Mouse (Mus musculus) limb, embryonic 14.5 days (tissue): ENCODE results near the gene Armc3. TPM values are rescaled to one million over a fixed set of nuclear protein-coding genes. Genes with fewer than 3 reads are reported as not detected.

Experiments used
- ATAC-seq: fragments of 200-750 bp; cut with Nextera tagmentation; 2 replicates; pipeline ENCODE4 v1.8.0; 2017; ENCODE audit warnings: low read depth, moderate number of reproducible peaks, moderate TSS enrichment; ENCODE audit not compliant: low FRiP score
- DNase-seq: peaks from one replicate; pipeline ENCODE4 v3.0.0-alpha.2; 2015; ENCODE audit warnings: low spot score
- H3K27ac ChIP-seq: fragments of 300-500 bp; sonication (generic); replicated peaks from 2 replicates; pipeline ENCODE4 v1.5.1; 2014; ENCODE audit warnings: low read depth, mild to moderate bottlenecking, low read length, moderate library complexity, mixed read lengths
- H3K27me3 ChIP-seq: fragments of 300-500 bp; sonication (generic); 2 replicates; pipeline ENCODE4 v1.6.1; 2014; ENCODE audit warnings: low read length, mixed read lengths; ENCODE audit not compliant: control insufficient read depth, insufficient read depth
- H3K36me3 ChIP-seq: fragments of 300-500 bp; sonication (generic); 2 replicates; pipeline ENCODE4 v1.6.1; 2014; ENCODE audit warnings: mild to moderate bottlenecking, low read length, moderate library complexity, mixed read lengths; ENCODE audit not compliant: control insufficient read depth, insufficient read depth
- H3K4me1 ChIP-seq: fragments of 300-500 bp; sonication (generic); 2 replicates; pipeline ENCODE4 v1.6.1; 2014; ENCODE audit warnings: antibody characterized with exemption, low read length, mixed read lengths; ENCODE audit not compliant: control insufficient read depth, insufficient read depth
- H3K4me2 ChIP-seq: fragments of 300-500 bp; sonication (generic); replicated peaks from 2 replicates; pipeline ENCODE4 v1.6.1; 2014; ENCODE audit warnings: low read depth, mild to moderate bottlenecking, low read length, moderate library complexity; ENCODE audit not compliant: severe bottlenecking
- H3K4me3 ChIP-seq: fragments of 300-500 bp; sonication (generic); replicated peaks from 2 replicates; pipeline ENCODE4 v1.5.1; 2014; ENCODE audit warnings: low read length
- H3K9ac ChIP-seq: fragments of 300-500 bp; sonication (generic); 2 replicates; pipeline ENCODE4 v1.6.1; 2014; ENCODE audit warnings: mild to moderate bottlenecking, low read depth, low read length, moderate library complexity; ENCODE audit not compliant: severe bottlenecking
- H3K9me3 ChIP-seq: fragments of 300-500 bp; sonication (generic); 2 replicates; pipeline ENCODE4 v1.6.1; 2016; ENCODE audit warnings: low read length; ENCODE audit not compliant: control insufficient read depth
- POLR2A ChIP-seq: fragments of 200-500 bp; IDR thresholded peaks from 2 replicates; pipeline ENCODE4 v1.8.0; 2012; ENCODE audit warnings: inconsistent platforms, mild to moderate bottlenecking, moderate library complexity, borderline replicate concordance; ENCODE audit not compliant: insufficient read depth, insufficient read length; ENCODE audit errors: extremely low read depth
- WGBS: fragments of 180-500 bp; shearing (Covaris S2); extraction: QIAGEN DNeasy Blood & Tissue Kit; methylation state at CpG from one replicate; pipeline ENCODE4 v1.1.7; 2014; 5-methylcytosine and 5-hydroxymethylcytosine counted together
- polyA plus RNA-seq, 2 experiments: library from polyadenylated mRNA; depleted of rRNA in 1 of 2; stranded (reverse) in 1 of 2; unstranded in 1 of 2; fragments of >200 nt; fragmentation: Nextera tagmentation in 1 of 2; extraction: Ambion mirVana in 1 of 2; gene quantifications; 2 replicates each; pipeline versions ENCODE4 v1.2.1 to v1.2.3; 2012 to 2014

Armc3 gene
- polyA plus RNA-seq, 2 experiments = 0.08 TPM; not detected in 1

- no peaks in the 10 kb centered on the region for H3K9me3 ChIP-seq
- no peak overlapping the region for H3K4me3 ChIP-seq
- H3K27me3 ChIP-seq = no peaks in the 10 kb centered on the region
- H3K9ac ChIP-seq = no peak overlapping the region
- H3K4me2 ChIP-seq = no peak overlapping the region
- no peaks in the 10 kb centered on the region for H3K4me1 ChIP-seq
- DNase-seq = no peak
- H3K36me3 ChIP-seq = no peaks in the 10 kb centered on the region
- no peak overlapping the region for H3K27ac ChIP-seq
- ATAC-seq = no peak
- 89% methylated on average over 5 of the region's 5 CpGs for WGBS
- no peak for TF ChIP-seq POLR2A
Observed at GRCm38 (mm10) chr2:19350167-19350566, 151.1 kb downstream of the Armc3 start.

- no peaks in the 10 kb centered on the region for H3K9me3 ChIP-seq
Observed at GRCm38 (mm10) chr2:19351615-19352253, 152.6 kb downstream of the Armc3 start.

GRCm38 (mm10) chr2:19353158-19353557, 154.1 kb downstream of the Armc3 start:
- DNase-seq (no peak), ATAC-seq (no peak)
- no peak overlapping the region for H3K4me3 ChIP-seq
- H3K4me1 ChIP-seq = no peaks in the 10 kb centered on the region
- H3K9me3 ChIP-seq = no peaks in the 10 kb centered on the region
- H3K27ac ChIP-seq = no peak overlapping the region
- no peaks in the 10 kb centered on the region for H3K36me3 ChIP-seq
- no peak overlapping the region for H3K4me2 ChIP-seq
- WGBS = 91% methylated on average over 2 of the region's 2 CpGs
- TF ChIP-seq POLR2A = no peak
- H3K27me3 ChIP-seq = no peaks in the 10 kb centered on the region
- no peak overlapping the region for H3K9ac ChIP-seq

More at GRCm38 (mm10) chr2:19351615-19352253, 152.6 kb downstream of the Armc3 start:
- no peaks in the 10 kb centered on the region for H3K4me1 ChIP-seq
- H3K27ac ChIP-seq = no peak overlapping the region
- no peak overlapping the region for H3K4me3 ChIP-seq
- H3K36me3 ChIP-seq = no peaks in the 10 kb centered on the region
- ATAC-seq (no peak), DNase-seq (no peak)
- no peak for TF ChIP-seq POLR2A
- H3K27me3 ChIP-seq = no peaks in the 10 kb centered on the region
- no peak overlapping the region for H3K4me2 ChIP-seq
- WGBS = 93% methylated on average over 1 of the region's 1 CpGs
- H3K9ac ChIP-seq = no peak overlapping the region

Other genes with a start within 250 kb of the Armc3 start
- gene Pip4k2a, start 201.2 kb upstream of the Armc3 start, polyA plus RNA-seq (2012; rRNA removed) = 9.0 and 13.2 TPM in 2 replicates
- 9.6 and 12.1 TPM in 2 replicates for gene Pip4k2a, start 201.2 kb upstream of the Armc3 start, polyA plus RNA-seq (2014; fragmentation: Nextera tagmentation; extraction: Ambion mirVana)
- gene 4930426L09Rik, start 201.0 kb upstream of the Armc3 start, polyA plus RNA-seq (2012; rRNA removed) = 0.44 and 0.59 TPM in 2 replicates
- gene 4930426L09Rik, start 201.0 kb upstream of the Armc3 start, polyA plus RNA-seq (2014; fragmentation: Nextera tagmentation; extraction: Ambion mirVana) = 0.25 and 0.44 TPM in 2 replicates
- gene Msrb2, start 172.1 kb downstream of the Armc3 start, polyA plus RNA-seq (2012; rRNA removed) = 22.3 and 23.7 TPM in 2 replicates
- 25.1 and 25.6 TPM in 2 replicates for gene Msrb2, start 172.1 kb downstream of the Armc3 start, polyA plus RNA-seq (2014; fragmentation: Nextera tagmentation; extraction: Ambion mirVana)
- gene Ptf1a, start 246.4 kb downstream of the Armc3 start, polyA plus RNA-seq (2012; rRNA removed) = 0.04 TPM in 1 of 2 replicates, not detected in the other
- not detected in 2 replicates for gene Ptf1a, start 246.4 kb downstream of the Armc3 start, polyA plus RNA-seq (2014; fragmentation: Nextera tagmentation; extraction: Ambion mirVana)